Mouse (Mus musculus) bone marrow macrophage, adult 2 months (primary cell): ENCODE results near the gene Gnb3.
A peak's percentile ranks its signal among the peaks of the same experiment; 100 is the strongest.

Source experiments
- CTCF ChIP-seq: IDR thresholded peaks from 2 replicates; pipeline ENCODE4 v1.5.1; 2012; ENCODE audit warnings: low read depth, mild to moderate bottlenecking, low read length, moderate library complexity
- POLR2A ChIP-seq: IDR thresholded peaks from 2 replicates; pipeline ENCODE4 v1.6.1; 2012; ENCODE audit warnings: mild to moderate bottlenecking, low read depth, low read length, borderline replicate concordance

GRCm38 (mm10) chr6:124834512-124835081 lies 5.5 kb downstream of the Gnb3 start:
- TF ChIP-seq CTCF: no peak
- 0 out of 2 replicates have a peak, but pooled peaks have one; percentile 24 for TF ChIP-seq POLR2A
